Mouse (Mus musculus): ENCODE measurements at regions not wholly inside any gene's neighbourhood (a gene's known extent, or its start where the extent isn't known, plus 50 kb on each side); places are given as distances from the start of the nearest gene placed in this dataset.

GRCm38 (mm10) chr1:152281201-152281600 lies 105.3 kb downstream of the Tsen15 start:
- 0 out of 2 replicates have a peak, but pooled peaks have one; percentile 26 for ATAC-seq (ENCODE audit: low FRiP score)
- Histone ChIP-seq H3K4me3 (replicated peaks; ENCODE audit: low read length) (no peak overlapping the region), H3K27me3 (ENCODE audit: control insufficient read depth, insufficient read depth, low read length) (no peaks in the 10 kb centered on the region), H3K4me1 (replicated peaks; ENCODE audit: control insufficient read depth, insufficient read depth, low read length) (peaks cover 7% of the 10 kb centered on the region; the same call in 1 of the 2 replicates), H3K36me3 (replicated peaks; ENCODE audit: control insufficient read depth, insufficient read depth) (no peaks in the 10 kb centered on the region), H3K27ac (peak overlapping the region; percentile 64), H3K9ac (no peak overlapping the region), H3K9me3 (ENCODE audit: control insufficient read depth, low read length) (peaks cover 4% of the 10 kb centered on the region; the same call in 1 of the 2 replicates), H3K4me2 (replicated peaks) (no peak overlapping the region)
- DNase-seq (ENCODE audit: low spot score): no peak
- WGBS: 57% methylated on average over 8 of the region's 8 CpGs

DNA sequence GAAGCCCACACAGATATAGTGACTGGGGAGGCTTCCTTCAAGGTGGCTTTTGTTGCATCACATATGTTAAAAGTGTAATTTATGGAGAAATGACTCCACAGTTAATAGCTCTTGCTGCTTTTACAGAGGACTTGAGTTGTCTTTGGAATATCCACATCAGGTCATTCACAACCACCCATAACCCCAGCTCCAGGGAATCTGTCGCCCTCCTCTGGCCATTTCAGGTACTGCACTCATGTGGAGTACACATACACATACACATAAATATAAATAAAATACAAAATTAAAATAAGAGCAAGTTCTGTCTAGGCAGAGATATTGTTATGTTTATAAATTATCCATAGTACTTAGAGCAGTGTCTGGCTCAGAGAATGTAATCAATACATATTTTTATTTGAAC lies 106.5 kb downstream of the Tsen15 start:
- H3K4me1 ChIP-seq (replicated peaks; ENCODE audit: control insufficient read depth, insufficient read depth, low read length): peaks cover 6% of the 10 kb centered on the region; the same call in 1 of the 2 replicates
- 30% methylated on average over 1 of the region's 1 CpGs for WGBS
- H3K27me3 ChIP-seq (ENCODE audit: control insufficient read depth, insufficient read depth, low read length): no peaks in the 10 kb centered on the region
- no peak overlapping the region for H3K27ac ChIP-seq
- H3K4me2 ChIP-seq (replicated peaks): no peak overlapping the region
- no peak overlapping the region for H3K4me3 ChIP-seq (replicated peaks; ENCODE audit: low read length)
- H3K9ac ChIP-seq: no peak overlapping the region
- no peaks in the 10 kb centered on the region for H3K36me3 ChIP-seq (replicated peaks; ENCODE audit: control insufficient read depth, insufficient read depth)
- H3K9me3 ChIP-seq (ENCODE audit: control insufficient read depth, low read length): peaks cover 4% of the 10 kb centered on the region; the same call in 1 of the 2 replicates
- ATAC-seq (ENCODE audit: low FRiP score) (no peak), DNase-seq (ENCODE audit: low spot score) (no peak)

GRCm38 (mm10) chr1:152275011-152275410 lies 111.5 kb downstream of the Tsen15 start:
- H3K4me3 ChIP-seq (replicated peaks; ENCODE audit: low read length): no peak overlapping the region

GRCm38 (mm10) chr1:152273430-152273829 lies 113.1 kb downstream of the Tsen15 start:
- Histone ChIP-seq H3K36me3 (replicated peaks; ENCODE audit: control insufficient read depth, insufficient read depth) (no peaks in the 10 kb centered on the region), H3K9me3 (ENCODE audit: control insufficient read depth, low read length) (no peaks in the 10 kb centered on the region), H3K4me1 (replicated peaks; ENCODE audit: control insufficient read depth, insufficient read depth, low read length) (no peaks in the 10 kb centered on the region; the same call in 1 of the 2 replicates), H3K4me2 (replicated peaks) (no peak overlapping the region), H3K27me3 (ENCODE audit: control insufficient read depth, insufficient read depth, low read length) (no peaks in the 10 kb centered on the region), H3K9ac (no peak overlapping the region), H3K27ac (no peak overlapping the region), H3K4me3 (replicated peaks; ENCODE audit: low read length) (no peak overlapping the region)
- 76% methylated on average over 1 of the region's 1 CpGs for WGBS
- no peak for ATAC-seq (ENCODE audit: low FRiP score)
- no peak for DNase-seq (ENCODE audit: low spot score)

More at GRCm38 (mm10) chr1:152275011-152275410, 111.5 kb downstream of the Tsen15 start:
- no peak overlapping the region for H3K4me2 ChIP-seq (replicated peaks)
- H3K4me1 ChIP-seq (replicated peaks; ENCODE audit: control insufficient read depth, insufficient read depth, low read length): no peaks in the 10 kb centered on the region; the same call in 1 of the 2 replicates
- no peak overlapping the region for H3K27ac ChIP-seq
- no peaks in the 10 kb centered on the region for H3K36me3 ChIP-seq (replicated peaks; ENCODE audit: control insufficient read depth, insufficient read depth)
- ATAC-seq (ENCODE audit: low FRiP score) (no peak; the same call in 1 of the 2 replicates), DNase-seq (ENCODE audit: low spot score) (no peak)
- H3K9me3 ChIP-seq (ENCODE audit: control insufficient read depth, low read length): peaks cover 2% of the 10 kb centered on the region; the same call in 1 of the 2 replicates
- 97% methylated on average over 24 of the region's 24 CpGs for WGBS
- H3K27me3 ChIP-seq (ENCODE audit: control insufficient read depth, insufficient read depth, low read length): no peaks in the 10 kb centered on the region
- no peak overlapping the region for H3K9ac ChIP-seq

GRCm38 (mm10) chr1:152269936-152270702 lies 116.4 kb downstream of the Tsen15 start:
- 57% methylated on average over 10 of the region's 10 CpGs for WGBS
- Histone ChIP-seq H3K36me3 (replicated peaks; ENCODE audit: control insufficient read depth, insufficient read depth) (no peaks in the 10 kb centered on the region), H3K4me1 (replicated peaks; ENCODE audit: control insufficient read depth, insufficient read depth, low read length) (no peaks in the 10 kb centered on the region; the same call in 1 of the 2 replicates), H3K27me3 (ENCODE audit: control insufficient read depth, insufficient read depth, low read length) (no peaks in the 10 kb centered on the region), H3K4me3 (replicated peaks; ENCODE audit: low read length) (no peak overlapping the region), H3K9me3 (ENCODE audit: control insufficient read depth, low read length) (no peaks in the 10 kb centered on the region), H3K4me2 (replicated peaks) (no peak overlapping the region), H3K9ac (no peak overlapping the region), H3K27ac (peak overlapping the region; percentile 11; the same call in 1 of the 2 replicates)
- DNase-seq (ENCODE audit: low spot score): no peak
- ATAC-seq (ENCODE audit: low FRiP score): no peak; the same call in 1 of the 2 replicates

DNA sequence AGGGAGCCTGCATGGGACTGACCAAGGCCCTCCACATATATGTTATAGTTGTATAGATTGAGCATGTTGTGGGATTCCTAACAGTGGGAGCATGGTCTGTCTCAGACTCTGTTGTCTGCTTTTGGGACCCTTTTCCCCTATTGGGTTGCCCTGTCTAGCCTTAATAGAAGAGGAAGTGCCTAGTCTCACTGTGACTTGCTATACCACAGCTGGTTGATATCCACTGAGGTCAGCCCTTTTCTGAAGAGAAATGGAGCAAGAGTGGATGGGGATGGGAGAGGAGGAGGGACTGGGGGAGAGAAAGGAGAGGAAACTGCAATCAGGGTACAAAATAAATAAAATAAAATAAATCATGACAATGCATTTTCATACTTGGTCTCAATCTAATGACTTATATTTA lies 120.1 kb downstream of the Tsen15 start:
- no peak overlapping the region for H3K27ac ChIP-seq
- no peak for ATAC-seq (ENCODE audit: low FRiP score)

GRCm38 (mm10) chr1:152264981-152265380 lies 121.5 kb downstream of the Tsen15 start:
- DNase-seq (ENCODE audit: low spot score) (no peak), ATAC-seq (ENCODE audit: low FRiP score) (no peak)
- H3K27ac ChIP-seq: no peak overlapping the region
- H3K36me3 ChIP-seq (replicated peaks; ENCODE audit: control insufficient read depth, insufficient read depth): no peaks in the 10 kb centered on the region
- no peaks in the 10 kb centered on the region for H3K9me3 ChIP-seq (ENCODE audit: control insufficient read depth, low read length)
- no peaks in the 10 kb centered on the region; the same call in 1 of the 2 replicates for H3K4me1 ChIP-seq (replicated peaks; ENCODE audit: control insufficient read depth, insufficient read depth, low read length)
- H3K4me2 ChIP-seq (replicated peaks): no peak overlapping the region
- H3K4me3 ChIP-seq (replicated peaks; ENCODE audit: low read length): no peak overlapping the region
- WGBS: 93% methylated on average over 6 of the region's 6 CpGs
- no peaks in the 10 kb centered on the region for H3K27me3 ChIP-seq (ENCODE audit: control insufficient read depth, insufficient read depth, low read length)
- no peak overlapping the region for H3K9ac ChIP-seq

More for the DNA sequence above, 120.1 kb downstream of the Tsen15 start:
- Histone ChIP-seq H3K4me2 (replicated peaks) (no peak overlapping the region), H3K27me3 (ENCODE audit: control insufficient read depth, insufficient read depth, low read length) (no peaks in the 10 kb centered on the region), H3K4me3 (replicated peaks; ENCODE audit: low read length) (no peak overlapping the region), H3K9me3 (ENCODE audit: control insufficient read depth, low read length) (no peaks in the 10 kb centered on the region), H3K4me1 (replicated peaks; ENCODE audit: control insufficient read depth, insufficient read depth, low read length) (no peaks in the 10 kb centered on the region; the same call in 1 of the 2 replicates), H3K36me3 (replicated peaks; ENCODE audit: control insufficient read depth, insufficient read depth) (no peaks in the 10 kb centered on the region), H3K9ac (no peak overlapping the region)
- no peak for DNase-seq (ENCODE audit: low spot score)

DNA sequence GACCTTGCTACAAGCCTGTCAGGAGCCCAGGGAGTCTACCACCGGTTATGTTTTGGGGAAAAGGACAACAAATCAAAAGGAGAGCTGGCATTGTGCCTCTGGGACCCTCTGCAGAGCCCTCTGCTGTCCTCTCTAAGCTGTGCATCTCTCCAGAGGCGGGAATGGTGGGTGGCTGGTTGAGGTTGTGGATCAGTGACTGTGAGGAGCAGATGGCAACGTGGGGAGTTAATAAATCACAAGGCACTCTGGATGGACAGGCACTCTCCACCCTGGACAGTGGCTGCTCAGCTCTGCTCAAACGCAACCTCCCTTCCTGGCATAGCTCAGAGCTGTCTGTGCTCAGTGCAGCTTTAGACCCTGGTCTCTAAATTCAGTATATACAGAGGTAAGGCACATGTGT lies 125.0 kb downstream of the Tsen15 start:
- Histone ChIP-seq H3K4me3 (replicated peaks; ENCODE audit: low read length) (no peak overlapping the region), H3K36me3 (replicated peaks; ENCODE audit: control insufficient read depth, insufficient read depth) (no peaks in the 10 kb centered on the region), H3K4me1 (replicated peaks; ENCODE audit: control insufficient read depth, insufficient read depth, low read length) (peaks cover 8% of the 10 kb centered on the region; the same call in 1 of the 2 replicates), H3K27ac (no peak overlapping the region), H3K4me2 (replicated peaks) (no peak overlapping the region), H3K9me3 (ENCODE audit: control insufficient read depth, low read length) (no peaks in the 10 kb centered on the region), H3K27me3 (ENCODE audit: control insufficient read depth, insufficient read depth, low read length) (no peaks in the 10 kb centered on the region), H3K9ac (no peak overlapping the region)
- WGBS: 26% methylated on average over 4 of the region's 4 CpGs
- DNase-seq (ENCODE audit: low spot score) (no peak), ATAC-seq (ENCODE audit: low FRiP score) (no peak)

DNA sequence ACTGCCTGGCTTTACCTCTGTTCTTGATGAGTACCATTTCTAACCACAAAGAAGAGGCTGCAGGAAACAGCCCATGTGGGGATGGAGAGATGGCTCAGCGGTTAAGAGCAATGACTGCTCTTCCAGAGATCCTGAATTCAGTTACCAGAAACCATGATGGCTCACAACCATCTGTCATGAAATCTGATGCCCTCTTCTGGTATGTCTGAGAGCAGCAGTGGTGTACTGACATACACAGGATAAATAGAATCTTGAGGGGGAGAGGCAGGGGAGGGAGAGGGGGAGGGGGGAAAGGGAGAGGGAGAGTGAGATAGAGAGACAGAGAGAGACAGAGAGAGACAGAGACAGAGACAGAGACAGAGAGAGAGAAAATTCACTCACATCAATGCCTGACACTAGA lies 125.5 kb downstream of the Tsen15 start:
- DNase-seq (ENCODE audit: low spot score) (no peak), ATAC-seq (ENCODE audit: low FRiP score) (no peak)
- Histone ChIP-seq H3K27ac (no peak overlapping the region), H3K9ac (no peak overlapping the region), H3K9me3 (ENCODE audit: control insufficient read depth, low read length) (no peaks in the 10 kb centered on the region), H3K4me2 (replicated peaks) (no peak overlapping the region), H3K4me3 (replicated peaks; ENCODE audit: low read length) (no peak overlapping the region), H3K27me3 (ENCODE audit: control insufficient read depth, insufficient read depth, low read length) (no peaks in the 10 kb centered on the region), H3K36me3 (replicated peaks; ENCODE audit: control insufficient read depth, insufficient read depth) (no peaks in the 10 kb centered on the region), H3K4me1 (replicated peaks; ENCODE audit: control insufficient read depth, insufficient read depth, low read length) (peaks cover 8% of the 10 kb centered on the region; the same call in 1 of the 2 replicates)
- 90% methylated on average over 1 of the region's 1 CpGs for WGBS

All from hindbrain, embryonic 14.5 days (tissue).